Mouse (Mus musculus) hematopoietic multipotent progenitor cell, adult 10-12 weeks (in vitro differentiated cells): Measurements from ENCODE around the gene Vmn1r179. TPM values are rescaled to one million over a fixed set of nuclear protein-coding genes. Genes with fewer than 3 reads are reported as not detected.

Source experiments
- polyA plus RNA-seq: library from polyadenylated mRNA; stranded (reverse); fragments of >175 nt; gene quantifications from 2 replicates; pipeline ENCODE4 v1.2.3, GENCODE M21; 2012; ENCODE audit warnings: low replicate concordance

Gene Vmn1r179
- not detected in 2 replicates for polyA plus RNA-seq

GRCm38 (mm10) chr7:23926678-23927077, at the start of gene Vmn1r179:
Gene Vmn1r179, plus strand, starts transcription at chr7:23926978.

DNA sequence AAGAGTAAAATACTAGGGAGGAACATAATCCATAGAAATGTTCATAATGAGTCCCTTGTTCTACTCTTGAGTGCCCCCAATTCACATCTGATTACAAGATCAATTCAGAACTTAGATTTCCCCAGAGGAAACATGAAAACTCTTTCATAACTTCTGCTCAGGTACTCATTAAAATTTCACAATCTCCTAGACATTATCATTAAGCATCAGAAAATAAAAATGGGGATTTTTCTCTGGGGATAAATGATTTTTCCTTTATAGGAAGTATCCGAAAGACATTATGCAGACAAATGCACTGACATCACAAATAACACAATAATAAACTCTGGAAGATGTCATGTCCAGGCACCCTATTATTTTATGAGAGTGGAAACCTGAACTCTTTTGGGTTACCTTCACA, 35.1 kb upstream of the Vmn1r179 start, which contains the start of gene Vmn1r178:
Vmn1r178 (plus strand) TSS at position 301 of the 400 bp plus-strand sequence.

DNA sequence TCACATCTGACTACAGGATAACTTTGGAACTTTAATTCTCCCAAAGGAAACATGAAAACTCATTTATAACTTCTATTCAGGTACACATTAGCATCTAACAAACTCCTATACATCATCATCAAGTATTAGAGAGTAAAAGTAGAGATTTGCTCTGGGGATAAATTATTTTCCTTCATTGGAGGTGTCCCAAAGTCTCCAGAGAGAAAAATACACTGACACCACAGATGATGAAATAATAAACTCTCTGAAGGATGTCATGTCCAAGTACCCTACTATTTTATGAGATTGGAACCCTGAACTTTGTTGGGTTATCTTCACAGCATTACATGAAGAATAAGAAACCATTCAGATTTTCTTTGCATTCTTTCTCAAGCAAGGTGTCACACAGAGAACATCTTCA, 23.6 kb downstream of the Vmn1r179 start, which contains the start of gene Vmn1r180:
Vmn1r180 (plus strand) TSS at position 301 of the 400 bp plus-strand sequence.

DNA sequence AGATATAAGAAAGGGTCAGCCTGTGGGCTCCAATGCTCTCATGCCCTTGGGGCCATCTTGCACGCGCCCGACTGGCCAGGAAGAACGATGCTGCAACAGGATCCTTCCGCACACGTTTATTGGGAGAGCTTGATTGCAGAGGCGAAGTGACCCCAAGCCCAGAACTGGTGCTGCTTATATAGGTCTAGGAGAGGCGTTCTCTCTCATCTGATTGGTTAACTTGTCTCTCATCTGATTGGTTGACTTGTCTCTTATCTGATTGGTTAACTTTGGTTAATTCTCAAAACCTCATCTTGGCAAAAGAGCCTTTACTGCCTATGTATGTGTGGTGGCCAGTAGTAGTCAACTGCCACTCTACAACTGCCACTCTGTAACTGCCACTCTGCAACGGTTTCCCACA, 47.5 kb downstream of the Vmn1r179 start, which contains the start of gene Vmn1r181:
Vmn1r181 (plus strand) TSS at position 301 of the 400 bp plus-strand sequence.

Other genes starting within 250 kb of the Vmn1r179 start
- gene Vmn1r173, start 226.3 kb upstream of the Vmn1r179 start, polyA plus RNA-seq = not detected in 2 replicates
- not detected in 2 replicates for gene Vmn1r174, start 174.7 kb upstream of the Vmn1r179 start, polyA plus RNA-seq
- not detected in 2 replicates for gene Vmn1r175, start 116.3 kb upstream of the Vmn1r179 start, polyA plus RNA-seq
- not detected in 2 replicates for gene Vmn1r176, start 89.6 kb upstream of the Vmn1r179 start, polyA plus RNA-seq
- gene Vmn1r177, start 60.5 kb upstream of the Vmn1r179 start, polyA plus RNA-seq = not detected in 2 replicates
- gene Vmn1r178, start 35.0 kb upstream of the Vmn1r179 start, polyA plus RNA-seq = not detected in 2 replicates
- gene Vmn1r180, start 23.7 kb downstream of the Vmn1r179 start, polyA plus RNA-seq = not detected in 2 replicates
- gene Vmn1r181, start 47.6 kb downstream of the Vmn1r179 start, polyA plus RNA-seq = not detected in 2 replicates
- not detected in 2 replicates for gene V1rd19, start 74.7 kb downstream of the Vmn1r179 start, polyA plus RNA-seq
- gene Vmn1r183, start 126.3 kb downstream of the Vmn1r179 start, polyA plus RNA-seq = not detected in 2 replicates
- 10.4 and 12.1 TPM in 2 replicates for gene Zfp180, start 154.9 kb downstream of the Vmn1r179 start, polyA plus RNA-seq
- 0.14 and 0.28 TPM in 2 replicates for gene Zfp112, start 185.3 kb downstream of the Vmn1r179 start, polyA plus RNA-seq
- gene Zfp235, start 207.2 kb downstream of the Vmn1r179 start, polyA plus RNA-seq = 0.65 and 0.89 TPM in 2 replicates
- gene Zfp114, start 248.1 kb downstream of the Vmn1r179 start, polyA plus RNA-seq = 0.27 and 0.54 TPM in 2 replicates